ENCODE assay signal across 8 mouse cellular contexts in the genomic region with DNA sequence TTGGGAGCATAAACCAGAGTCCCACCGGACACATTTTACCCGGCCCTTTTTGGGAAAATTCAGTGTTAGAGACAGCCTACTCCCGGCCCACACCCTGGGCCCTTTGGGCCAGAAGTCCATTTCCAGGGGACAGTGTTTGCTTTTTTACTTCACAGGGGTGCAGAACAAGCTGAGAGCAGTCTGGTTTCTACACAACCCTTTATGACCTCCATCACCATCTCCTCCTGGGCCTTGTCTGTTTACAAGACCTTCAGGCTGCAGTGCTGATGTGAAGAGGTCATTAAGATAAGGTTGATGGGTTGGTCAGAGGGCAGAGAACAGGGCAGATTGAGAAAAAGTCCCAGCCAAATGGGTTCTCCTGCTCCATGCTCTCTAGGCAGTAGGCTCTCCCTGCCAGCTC. TPM values are rescaled to one million over a fixed set of nuclear protein-coding genes. Genes with fewer than 3 reads are reported as not detected.
DNase-seq lines count a peak whose midpoint lies in the region; ATAC-seq lines count a peak whose summit lies in the region.

No protein-coding gene starts in this region.

- H3K9me3 ChIP-seq in liver, embryonic 13.5 days (replicated peaks): no peaks in the 10 kb centered on the region

- peak overlapping the region; percentile 58 for H3K27ac ChIP-seq in liver, embryonic 13.5 days

- peak overlapping the region; percentile 93 for H3K4me3 ChIP-seq in liver, embryonic 13.5 days (replicated peaks)

- peaks cover 31% of the 10 kb centered on the region for H3K4me1 ChIP-seq in liver, embryonic 13.5 days (replicated peaks)

- peak overlapping the region; percentile 81 for H3K4me2 ChIP-seq in liver, embryonic 13.5 days

- peak overlapping the region; percentile 43; the same call in 1 of the 2 replicates for H3K9ac ChIP-seq in liver, embryonic 13.5 days

- peak; percentile 12 for DNase-seq in embryo, embryonic 10 days (ENCODE audit: low spot score)
- no peak for DNase-seq in embryo, embryonic 9.5 days (ENCODE audit: extremely low spot score)
- peak; percentile 32 for DNase-seq in ovary, adult 18-20 months (ENCODE audit: low spot score)
- no peak for DNase-seq in ovary, postnatal 14 days (ENCODE audit: low spot score)
- DNase-seq in liver, embryonic 13.5 days: no peak
- DNase-seq in natural killer cell, adult 2 months (ENCODE audit: low spot score in 2 of 2): no peak
- no peak for DNase-seq in spleen, adult 18-20 months
- no peak for DNase-seq in frontal cortex, adult 2 months (ENCODE audit: extremely low spot score in 1 of 2, low spot score in 1 of 2)

- 23% methylated on average over 3 of the region's 3 CpGs for WGBS in liver, embryonic 13.5 days (ENCODE audit: insufficient replicate concordance)

- no peaks in the 10 kb centered on the region for H3K36me3 ChIP-seq in liver, embryonic 13.5 days

- no peaks in the 10 kb centered on the region for H3K27me3 ChIP-seq in liver, embryonic 13.5 days

- ATAC-seq in liver, embryonic 13.5 days (ENCODE audit: low read depth): peak; percentile 41

RNA-seq across cellular contexts. Expression of a gene that starts 0.6 kb away (rescaled TPM):
- polyA plus RNA-seq in liver, embryonic 13.5 days (2015; fragmentation: Nextera tagmentation; extraction: Ambion mirVana): 28.2 and 32.2 TPM in 2 replicates
- polyA plus RNA-seq in frontal cortex, adult 2 months (2012; rRNA removed): 321 TPM in 2 replicates

Comparison
In these comparisons a context has a peak if more than half of its experiments do, and no peak if none do; other contexts are left out.
1. DNase-seq: peak in embryo, embryonic 10 days (single experiment) and ovary, adult 18-20 months (single experiment); none in embryo, embryonic 9.5 days (single experiment), ovary, postnatal 14 days (single experiment), liver, embryonic 13.5 days (single experiment), natural killer cell, adult 2 months (0 of 2), spleen, adult 18-20 months (0 of 2) and frontal cortex, adult 2 months (0 of 2).